Mouse (Mus musculus): ENCODE data around the gene Plcb3. TPM values are rescaled to one million over a fixed set of nuclear protein-coding genes. Genes with fewer than 3 reads are reported as not detected.
"Not testable (repeated sequence)": the region's sequence is repeated elsewhere in the genome, so short reads cannot be mapped to it uniquely, and the experiment has no call there.

The Plcb3 gene
- total RNA-seq, 2 experiments from 2014 or later = 11.1 to 12.1 TPM

DNA sequence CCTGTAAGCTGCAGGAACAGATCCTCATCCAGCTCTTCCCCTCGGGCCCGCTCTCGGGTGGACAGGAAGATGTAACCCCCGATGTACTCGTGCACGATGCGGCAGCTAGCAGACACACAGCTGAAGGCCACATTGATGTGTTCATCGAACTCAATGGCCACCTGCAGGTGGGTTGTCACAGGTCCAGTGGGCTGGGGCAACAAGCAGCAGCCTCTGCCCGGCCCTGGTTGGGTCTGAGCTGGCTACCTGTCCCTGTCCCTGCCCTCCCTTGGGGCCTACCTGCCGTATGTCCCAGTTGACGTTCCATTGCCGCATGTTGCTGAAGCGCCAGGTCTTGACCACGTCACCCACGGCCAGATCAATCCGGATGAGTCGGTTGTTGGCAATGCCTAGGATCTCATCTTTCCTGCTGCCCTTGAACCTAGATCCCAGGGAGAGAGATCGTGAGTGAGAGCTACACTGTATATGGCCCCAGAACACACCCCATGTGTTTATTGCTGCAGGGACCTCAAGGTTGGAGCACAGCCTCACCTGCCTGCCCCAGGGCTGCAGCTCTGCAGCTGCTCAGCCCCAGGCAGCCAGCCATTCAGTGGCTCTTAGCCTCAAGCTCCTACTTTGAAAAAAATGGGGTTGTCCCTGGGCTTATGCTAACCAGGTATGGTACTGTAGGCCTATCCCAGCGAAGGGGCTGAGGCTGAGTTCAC lies 23.2 kb upstream of the Plcb3 start:
- H3K4me3 ChIP-seq = no peak overlapping the region
- intact Hi-C loops (cut with DNase I) = no loop called here
- no peak overlapping the region for H3K27ac ChIP-seq
- no peak for DNase-seq (ENCODE audit: extremely low spot score in 1 of 2, low spot score in 2 of 2)
- TF ChIP-seq CTCF (IDR thresholded peaks at IDR 0.05) = no peak

DNA sequence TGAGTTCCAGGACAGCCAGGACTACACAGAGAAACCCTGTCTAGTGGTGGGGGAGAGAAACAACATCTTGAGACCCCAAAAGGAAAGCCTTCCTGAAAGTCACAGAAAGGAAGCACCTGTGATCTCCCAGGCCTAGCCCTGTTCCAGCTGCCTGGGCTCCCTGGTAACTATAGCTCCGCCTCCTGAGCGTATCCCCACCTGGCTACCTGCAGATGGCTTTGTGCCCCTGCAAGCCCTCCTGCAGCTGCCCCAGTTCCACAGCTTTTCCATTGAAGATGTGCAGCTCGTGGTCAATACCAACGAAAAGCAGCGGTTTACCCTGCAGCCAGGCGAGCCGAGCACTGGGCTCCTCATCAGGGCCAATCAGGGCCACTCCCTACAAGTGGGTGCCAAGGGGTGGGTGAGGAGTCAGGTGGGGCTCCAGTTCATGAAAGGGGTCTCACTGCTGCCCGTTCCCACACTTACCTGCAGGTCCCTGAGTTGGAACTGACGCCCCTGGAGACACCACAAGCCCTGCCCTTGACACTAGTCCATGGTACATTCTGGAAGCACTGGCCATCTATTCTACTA lies 21.5 kb upstream of the Plcb3 start:
- DNase-seq (ENCODE audit: extremely low spot score in 1 of 2, low spot score in 2 of 2) = no peak
- no peak overlapping the region for H3K27ac ChIP-seq
- intact Hi-C loops (cut with DNase I) = loop anchor here (2.0 kb wide), 1 partner anchor 21 kb away; the partner anchor contains the start of gene Fermt3
- TF ChIP-seq CTCF (IDR thresholded peaks at IDR 0.05) = no peak
- H3K4me3 ChIP-seq = no peak overlapping the region

DNA sequence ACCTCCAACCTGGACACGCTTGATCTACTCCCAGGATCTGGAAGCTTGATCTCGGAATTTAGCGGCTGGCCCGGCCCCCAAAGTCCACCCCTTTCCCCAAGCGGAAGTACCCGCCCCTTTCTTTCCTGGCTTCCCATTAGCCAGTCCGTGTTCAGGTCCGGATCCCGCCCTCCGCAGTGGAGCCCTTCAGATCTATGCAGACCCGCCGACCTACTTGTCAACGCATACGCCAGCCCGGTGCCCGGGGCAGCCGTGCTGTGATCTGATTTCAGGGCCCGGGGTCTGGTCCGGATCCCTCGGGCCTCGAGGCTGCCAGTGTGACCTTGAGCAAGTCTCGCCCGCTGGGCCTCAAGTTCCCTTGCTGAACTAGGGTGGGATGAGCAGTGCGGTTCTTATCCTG lies 19.7 kb upstream of the Plcb3 start, which contains the start of the genes Nudt22 and Trpt1:
TSS of gene Nudt22 (minus strand) at position 112 of the 400 bp plus-strand sequence.
TSS of gene Trpt1 (plus strand) at position 126 of the 400 bp plus-strand sequence.
- DNase-seq (ENCODE audit: extremely low spot score in 1 of 2, low spot score in 2 of 2) = peak; percentile 79 to 80
- intact Hi-C loops (cut with DNase I) = loop anchor here (2.0 kb wide), 1 partner anchor 23 kb away; the partner anchor contains the start of gene Fermt3
- peak within 1 kb of the TSS; percentile 89 for H3K27ac ChIP-seq
- peak within 1 kb of the TSS; percentile 89 for H3K4me3 ChIP-seq
- TF ChIP-seq CTCF (IDR thresholded peaks at IDR 0.05) = no peak

DNA sequence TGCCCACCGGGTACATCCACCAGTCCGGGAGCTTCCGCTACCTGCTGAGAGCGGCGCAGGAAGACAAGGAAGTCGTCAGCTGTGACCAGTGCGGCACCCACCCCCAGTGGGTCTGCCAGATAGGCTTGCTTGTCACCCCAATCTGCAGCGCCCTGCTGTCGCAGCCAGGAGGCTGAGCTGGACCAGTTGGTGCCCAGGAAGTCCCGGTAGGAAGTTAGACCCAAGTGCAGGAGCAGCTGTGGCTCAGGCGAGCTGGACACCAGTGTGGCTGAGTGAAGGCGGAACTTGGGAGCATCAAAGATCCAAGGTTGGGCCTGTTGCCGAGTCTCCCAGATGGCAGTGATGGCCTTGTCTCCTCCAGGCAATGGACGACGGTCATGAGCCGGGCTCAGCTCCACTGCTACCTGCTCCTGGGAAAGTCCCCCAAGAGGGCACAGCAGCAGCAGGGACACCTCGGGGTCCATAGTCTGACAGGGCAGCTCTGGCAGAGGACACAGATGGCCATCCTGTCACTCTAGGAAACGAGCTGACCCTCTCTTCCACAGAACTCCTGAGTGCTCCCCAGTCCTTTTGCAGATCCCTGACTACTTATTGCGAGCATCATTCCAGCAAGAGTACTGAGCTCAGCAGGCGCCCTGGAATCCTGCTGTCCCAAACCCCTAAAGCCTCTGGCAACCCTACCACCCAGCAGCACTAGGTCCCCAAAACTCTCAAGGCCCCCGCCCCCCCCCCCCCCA lies 19.2 kb upstream of the Plcb3 start:
- Histone ChIP-seq H3K27ac (peak overlapping the region; percentile 63), H3K4me3 (peak overlapping the region; percentile 89)
- TF ChIP-seq CTCF (IDR thresholded peaks at IDR 0.05) = no peak
- DNase-seq (ENCODE audit: extremely low spot score in 1 of 2, low spot score in 2 of 2) = no peak
- intact Hi-C loops (cut with DNase I) = no loop called here

DNA sequence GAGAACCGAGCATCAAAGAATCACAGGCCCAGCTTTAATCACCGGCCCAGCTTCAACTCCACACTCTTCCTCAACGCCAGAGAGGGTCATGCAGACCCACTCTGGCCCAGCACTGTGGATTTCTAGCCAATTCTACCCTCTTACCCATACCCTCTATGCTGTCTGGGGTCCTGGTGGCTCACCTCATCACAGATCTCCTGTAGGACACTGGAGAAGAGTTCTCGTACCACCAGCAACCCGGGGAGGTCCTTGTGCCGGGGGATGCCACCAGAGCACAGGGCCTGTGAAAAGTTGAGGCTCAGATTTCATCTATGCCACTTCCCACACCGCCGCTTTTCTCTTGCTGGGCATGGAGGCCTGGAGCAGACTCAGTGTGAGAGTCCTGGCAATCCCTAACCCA lies 18.2 kb upstream of the Plcb3 start:
- DNase-seq (ENCODE audit: extremely low spot score in 1 of 2, low spot score in 2 of 2) = no peak
- no peak overlapping the region for H3K27ac ChIP-seq
- no peak overlapping the region for H3K4me3 ChIP-seq
- no peak for TF ChIP-seq CTCF (IDR thresholded peaks at IDR 0.05)
- intact Hi-C loops (cut with DNase I) = no loop called here

DNA sequence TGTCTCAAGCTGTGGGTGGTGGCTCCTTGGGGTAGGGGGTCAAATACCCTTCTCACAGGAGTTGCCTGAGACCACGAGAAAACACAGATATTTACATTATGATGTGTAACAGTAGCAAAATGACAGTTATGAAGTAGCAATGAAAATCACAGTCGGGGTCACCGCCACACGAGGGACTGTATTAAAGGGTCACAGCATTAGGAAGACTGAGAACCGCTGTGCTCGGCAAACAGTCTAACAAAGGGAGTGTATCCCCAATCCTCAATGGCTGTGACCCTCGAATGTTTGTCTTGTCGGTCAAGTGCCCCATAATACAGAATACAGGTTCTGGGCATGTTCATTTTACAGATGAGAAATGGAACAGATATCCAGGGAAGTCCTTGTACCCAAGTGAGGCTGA lies 17.7 kb upstream of the Plcb3 start:
- intact Hi-C loops (cut with DNase I) = no loop called here
- no peak for DNase-seq (ENCODE audit: extremely low spot score in 1 of 2, low spot score in 2 of 2)
- Histone ChIP-seq H3K4me3 (no peak overlapping the region), H3K27ac (no peak overlapping the region)
- TF ChIP-seq CTCF (IDR thresholded peaks at IDR 0.05) = no peak

DNA sequence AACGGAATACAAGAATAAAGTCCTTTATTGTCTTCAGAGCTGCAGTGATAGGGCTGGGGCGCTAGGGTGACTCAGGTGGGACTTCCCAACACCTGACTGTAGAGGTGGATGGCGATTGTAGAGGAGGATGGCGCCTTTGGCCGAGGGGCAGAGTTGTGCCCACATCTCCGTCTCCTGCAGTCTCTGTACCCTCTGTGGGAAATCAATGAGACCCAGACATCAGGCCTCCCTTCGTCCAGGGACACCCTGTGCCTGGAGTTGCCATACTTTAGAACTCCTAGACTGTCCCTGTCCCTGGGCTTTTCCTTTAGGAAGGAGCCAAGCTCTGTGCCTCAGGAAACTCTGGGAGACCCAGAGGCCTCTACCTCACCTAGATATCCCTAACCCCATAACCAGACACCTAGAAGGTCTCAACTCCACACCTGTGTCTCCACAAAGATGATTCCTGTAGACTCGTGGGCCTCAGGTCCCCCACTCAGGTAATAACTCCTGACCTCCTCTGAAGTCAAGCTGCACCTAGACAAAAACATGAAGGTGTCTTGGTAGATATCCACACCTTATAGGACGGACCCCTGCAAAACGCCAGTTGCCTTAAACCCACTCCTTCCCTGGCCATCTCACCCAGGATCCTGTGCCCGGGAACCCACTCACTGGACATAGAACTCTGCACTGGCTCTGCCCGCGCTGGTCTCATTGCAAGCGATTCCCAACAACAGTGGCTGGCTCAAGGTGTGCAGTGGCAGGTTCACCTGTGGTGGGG lies 16.9 kb upstream of the Plcb3 start:
- H3K27ac ChIP-seq = no peak overlapping the region; the same call in 1 of the 2 replicates
- peak overlapping the region; percentile 73 for H3K4me3 ChIP-seq
- TF ChIP-seq CTCF (IDR thresholded peaks at IDR 0.05) = no peak
- intact Hi-C loops (cut with DNase I) = no loop called here
- DNase-seq (ENCODE audit: extremely low spot score in 1 of 2, low spot score in 2 of 2) = no peak

DNA sequence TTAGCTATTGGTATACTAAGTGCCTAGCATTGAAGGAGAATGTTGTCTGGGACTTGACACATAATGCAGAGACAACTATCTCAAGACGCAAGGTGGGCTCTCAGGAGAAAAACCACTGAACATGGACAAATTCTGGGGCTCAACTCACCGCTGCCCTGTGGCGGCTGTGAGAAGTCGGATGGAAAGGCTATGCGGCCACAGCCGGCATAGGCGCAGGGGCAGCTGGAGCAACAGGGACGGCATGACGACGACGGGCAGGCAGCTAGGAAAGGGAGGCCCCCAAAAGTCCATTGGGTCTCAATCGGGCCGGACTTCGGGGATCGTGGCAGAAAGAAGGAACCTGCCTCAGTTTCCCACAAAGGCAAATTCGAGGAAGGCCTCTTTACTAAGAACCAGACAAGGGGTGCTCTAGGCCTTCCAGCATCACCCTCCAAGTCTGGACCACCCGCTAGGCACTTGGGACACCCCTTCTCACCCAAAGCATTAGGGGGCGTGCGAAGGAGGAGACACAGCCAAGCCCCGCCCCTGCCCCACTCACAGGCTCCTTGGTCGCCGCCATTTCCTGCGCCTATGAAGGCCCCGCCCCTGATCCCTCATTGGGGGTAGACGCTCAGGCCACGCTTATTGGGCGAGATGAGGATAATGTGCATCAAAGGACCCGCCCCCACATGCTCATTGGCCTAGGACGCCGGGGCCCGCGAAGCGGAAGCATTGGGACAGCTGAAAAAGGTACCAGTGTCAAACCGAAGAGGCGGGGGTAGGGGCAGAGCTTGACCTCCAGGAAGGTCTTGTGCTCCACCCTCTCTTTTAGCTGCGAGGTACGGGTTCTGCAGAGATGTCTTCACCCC lies 16.0 kb upstream of the Plcb3 start, which contains the start of gene Dnajc4:
TSS of gene Dnajc4 (minus strand) at position 562 of the 848 bp plus-strand sequence.
- Histone ChIP-seq H3K27ac (peak within 1 kb of the TSS; percentile 86), H3K4me3 (peak within 1 kb of the TSS; percentile 73)
- DNase-seq (ENCODE audit: extremely low spot score in 1 of 2, low spot score in 2 of 2) = peak; percentile 91 to 95
- intact Hi-C loops (cut with DNase I) = no loop called here
- TF ChIP-seq CTCF (IDR thresholded peaks at IDR 0.05) = no peak; the same call in 1 of the 2 replicates

DNA sequence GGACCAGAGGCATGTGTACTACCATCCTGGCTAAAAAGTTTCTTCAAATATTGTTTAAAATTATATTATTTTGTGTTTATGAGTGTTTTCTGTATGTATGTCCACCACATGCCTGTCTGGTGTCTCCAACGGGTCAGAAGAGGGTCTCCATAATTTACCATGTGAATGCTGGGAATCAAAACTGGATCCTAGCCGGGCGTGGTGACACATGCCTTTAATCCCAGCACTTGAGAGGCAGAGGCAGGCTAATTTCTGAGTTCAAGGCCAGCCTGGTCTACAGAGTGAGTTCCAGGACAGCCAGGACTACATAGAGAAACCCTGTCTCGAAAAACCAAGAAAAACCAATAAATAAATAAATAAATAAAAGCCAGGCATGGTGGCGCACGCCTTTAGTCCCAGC lies 14.9 kb upstream of the Plcb3 start:
- H3K4me3 ChIP-seq; DNase-seq (ENCODE audit: extremely low spot score in 1 of 2, low spot score in 2 of 2); H3K27ac ChIP-seq; intact Hi-C loops (cut with DNase I): not testable (repeated sequence)

DNA sequence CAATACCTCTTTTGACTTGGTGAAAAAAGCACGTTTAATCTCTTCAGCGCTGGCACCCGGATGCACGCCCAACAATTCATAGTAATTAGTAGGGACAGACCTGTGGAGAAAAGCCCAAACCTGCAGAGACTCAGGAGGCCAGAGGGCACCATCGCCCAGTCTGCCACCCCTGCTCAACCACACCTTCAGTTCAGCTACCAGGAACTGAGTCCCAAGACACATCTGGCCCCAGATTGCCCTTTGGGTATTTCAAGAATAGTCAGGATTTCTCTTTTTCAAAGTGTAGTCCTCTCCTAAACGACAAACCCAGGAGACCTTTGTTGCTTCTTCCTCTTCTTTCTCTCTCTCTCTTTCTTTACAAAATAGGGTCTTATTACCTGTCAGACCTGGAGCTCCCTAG lies 14.4 kb upstream of the Plcb3 start:
- no peak for DNase-seq (ENCODE audit: extremely low spot score in 1 of 2, low spot score in 2 of 2)
- no peak overlapping the region for H3K4me3 ChIP-seq
- TF ChIP-seq CTCF (IDR thresholded peaks at IDR 0.05) = no peak
- intact Hi-C loops (cut with DNase I) = no loop called here
- H3K27ac ChIP-seq = no peak overlapping the region

DNA sequence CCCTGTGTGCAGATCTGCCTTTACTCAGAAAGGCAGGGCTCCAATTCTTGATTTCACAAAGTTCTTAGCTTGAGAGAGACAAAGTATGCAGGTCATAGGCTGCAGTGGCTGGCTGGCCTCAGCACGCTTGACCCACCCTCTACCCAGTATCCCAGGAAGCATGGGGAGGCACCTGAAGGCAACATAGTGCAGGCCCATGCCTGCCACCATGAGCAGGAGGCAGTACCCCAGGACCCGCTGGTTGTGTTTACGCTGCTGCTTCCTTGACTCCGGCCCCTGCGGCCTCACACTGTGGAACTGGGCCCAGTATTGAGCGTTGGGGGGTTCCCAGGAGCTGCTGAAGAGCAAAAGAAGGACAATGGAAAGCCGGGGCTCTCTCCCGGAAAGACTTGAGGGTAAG lies 13.0 kb upstream of the Plcb3 start:
- Histone ChIP-seq H3K27ac (no peak overlapping the region), H3K4me3 (no peak overlapping the region)
- TF ChIP-seq CTCF (IDR thresholded peaks at IDR 0.05) = no peak
- intact Hi-C loops (cut with DNase I) = no loop called here
- no peak for DNase-seq (ENCODE audit: extremely low spot score in 1 of 2, low spot score in 2 of 2)
